Mouse (Mus musculus) cerebellum, adult 2 months (tissue): ENCODE measurements around the gene Ccrl2.

ENCODE experiments used
- CTCF ChIP-seq: fragments of 200-500 bp; IDR thresholded peaks from 2 replicates; pipeline ENCODE4 v1.5.1; 2011; ENCODE audit warnings: low read depth, mild to moderate bottlenecking, control low read depth, low read length, moderate library complexity, borderline replicate concordance; ENCODE audit not compliant: insufficient read depth
- POLR2A ChIP-seq: fragments of 200-500 bp; IDR thresholded peaks from 2 replicates; pipeline ENCODE4 v1.6.1; 2011; ENCODE audit warnings: low read length, control low read depth, borderline replicate concordance; ENCODE audit not compliant: insufficient read depth

- TF ChIP-seq POLR2A (no peak), CTCF (no peak)
Observed at GRCm38 (mm10) chr9:111095710-111096109, 38.4 kb upstream of the Ccrl2 start.
